Mouse (Mus musculus): ENCODE measurements around the gene Cryba1.

Cryba1 gene

DNA sequence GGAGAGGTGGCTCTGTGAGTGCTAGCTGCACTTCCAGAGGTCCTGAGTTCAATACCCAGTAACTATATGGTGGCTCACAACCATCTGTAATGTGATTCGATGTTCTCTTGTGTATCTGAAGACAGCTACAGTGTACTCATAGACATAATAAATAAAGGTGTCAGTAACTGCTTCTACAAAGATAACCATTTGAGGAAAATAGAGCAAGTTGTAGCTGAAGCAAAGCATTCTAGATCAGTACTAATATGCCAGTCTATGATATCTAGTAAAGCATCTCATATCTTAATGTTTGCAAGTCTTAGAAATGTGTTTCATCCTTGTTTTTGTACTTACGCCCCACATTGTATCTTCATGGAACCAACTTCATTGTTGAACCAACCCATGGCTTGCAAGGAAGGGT is 6.0 kb downstream of the Cryba1 start:
- no peak for DNase-seq (ENCODE audit: low spot score)

DNA sequence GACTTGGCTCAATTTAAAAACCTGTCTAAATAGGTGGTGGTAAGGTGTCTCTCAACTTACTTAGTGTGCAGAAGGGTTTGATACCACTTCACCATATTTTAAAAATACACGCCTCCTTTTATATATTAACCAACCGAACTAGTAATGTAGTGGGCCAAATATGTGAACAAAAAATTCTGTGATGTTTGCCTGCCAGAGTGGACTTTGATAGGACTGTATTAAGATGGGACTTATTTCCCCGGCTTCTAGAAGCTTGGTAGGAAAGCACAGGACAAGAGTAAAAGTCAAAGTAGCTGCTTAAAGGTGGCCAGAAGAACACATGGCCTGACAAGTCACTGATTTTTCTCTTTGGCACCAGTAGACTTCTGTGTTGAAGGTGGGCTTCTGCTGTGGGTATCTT is 11.3 kb downstream of the Cryba1 start:
- DNase-seq (ENCODE audit: low spot score), result no peak

DNA sequence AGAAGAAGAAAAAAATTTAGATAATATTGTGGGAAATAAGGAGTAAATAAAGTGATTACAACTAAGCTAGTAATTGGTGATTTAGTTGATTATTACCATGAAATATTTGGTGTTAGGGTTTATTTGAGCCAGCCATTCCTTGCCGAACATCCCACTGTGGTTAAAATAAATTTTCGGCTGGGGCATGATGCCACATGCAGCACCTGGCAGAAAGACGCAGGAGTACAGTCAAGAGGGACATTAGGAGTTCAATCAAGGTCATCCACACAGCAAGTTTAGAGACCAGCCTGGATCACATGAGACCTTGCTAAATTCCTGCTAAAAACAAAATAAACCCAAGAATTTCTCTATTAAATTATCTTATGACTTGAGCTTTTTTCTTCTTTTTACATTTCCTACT is 16.0 kb downstream of the Cryba1 start:
- no peak for DNase-seq (ENCODE audit: low spot score)

DNA sequence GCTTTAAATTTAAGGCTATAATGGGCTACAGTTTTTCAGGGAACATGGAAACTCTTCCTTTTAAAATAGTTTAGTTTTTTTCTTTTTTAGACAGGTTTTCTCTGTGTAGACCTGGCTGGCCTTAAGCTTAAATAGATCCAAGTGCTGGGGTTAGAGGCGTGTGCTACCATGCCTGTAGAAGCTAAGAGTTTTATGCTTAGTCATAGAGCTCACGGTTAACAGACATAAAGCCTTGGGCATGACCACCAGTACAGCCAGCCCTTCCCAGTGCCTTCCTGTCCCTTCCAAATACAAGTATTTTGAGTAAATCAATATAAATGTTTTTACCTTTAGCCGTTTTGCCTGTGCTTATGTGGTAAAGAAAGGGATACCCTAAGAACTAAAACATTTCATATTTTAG is 19.2 kb downstream of the Cryba1 start:
- DNase-seq (ENCODE audit: low spot score), result no peak

DNA sequence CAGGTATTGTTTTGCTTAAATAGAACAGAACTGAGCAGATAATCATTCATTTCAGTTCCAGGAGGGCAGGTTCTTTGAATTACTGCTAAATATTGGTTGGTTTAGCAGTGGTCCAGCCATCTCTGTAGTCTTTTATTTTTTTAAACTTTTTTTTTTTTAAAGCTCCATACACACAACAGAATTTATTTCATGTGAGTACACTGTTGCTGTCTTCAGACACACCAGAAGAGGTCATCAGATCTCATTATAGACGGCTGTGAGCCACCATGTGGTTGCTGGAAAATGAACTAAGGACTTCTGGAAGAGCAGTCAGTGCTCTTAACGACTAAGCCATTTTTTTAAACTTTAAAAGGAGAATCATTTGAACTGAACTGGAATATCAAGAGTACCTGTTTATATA is 27.9 kb downstream of the Cryba1 start:
- no peak for DNase-seq (ENCODE audit: low spot score)

DNA sequence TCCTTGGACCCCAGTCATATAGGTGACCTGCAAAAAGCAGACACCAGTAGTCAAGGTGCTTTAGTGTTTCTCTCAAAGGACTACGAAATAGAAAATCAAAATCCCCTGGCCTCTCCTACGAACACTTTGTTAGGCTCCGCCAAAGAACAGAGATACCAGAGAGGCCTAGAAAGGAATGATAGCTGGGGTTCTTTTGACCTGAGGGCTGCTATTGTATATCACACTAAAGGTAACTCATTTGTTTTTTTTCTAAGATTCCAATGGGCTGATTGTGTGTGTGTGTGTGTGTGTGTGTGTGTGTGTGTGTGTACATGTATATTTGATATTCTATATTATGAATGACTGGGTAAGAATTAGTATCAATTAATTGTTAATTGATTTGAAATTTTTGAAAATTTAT is 32.1 kb downstream of the Cryba1 start:
- no peak for DNase-seq (ENCODE audit: low spot score)

DNA sequence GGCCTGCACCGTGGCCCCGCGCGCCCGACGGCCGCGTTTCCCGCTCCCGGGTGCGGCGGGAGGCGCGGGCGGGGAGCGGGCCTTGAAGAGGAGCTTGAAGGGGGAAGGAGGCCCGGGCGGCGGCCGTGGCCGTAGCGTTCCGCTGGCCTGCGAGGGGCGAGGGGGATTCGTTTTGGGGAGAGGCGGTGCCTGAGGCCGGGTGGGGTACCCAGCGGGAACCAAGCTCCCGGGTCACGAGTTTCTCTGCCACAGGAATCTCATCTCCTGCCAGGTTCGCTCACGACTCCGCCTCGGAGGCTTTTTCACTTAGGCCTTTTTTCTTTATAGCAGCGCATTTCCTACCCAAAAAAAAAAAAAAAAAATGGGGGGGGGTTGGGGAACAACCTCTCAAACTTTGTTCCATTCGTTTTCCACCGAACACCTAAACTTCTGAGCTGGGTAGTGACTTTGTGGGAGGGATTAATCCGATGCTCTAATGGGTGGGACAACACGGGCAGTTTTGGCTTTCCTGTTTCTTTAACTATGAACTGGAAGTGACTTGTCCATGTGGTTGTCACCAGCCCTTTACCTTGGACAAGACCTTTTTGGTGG is 37.4 kb downstream of the Cryba1 start:
- peak; percentile 40 for DNase-seq (ENCODE audit: low spot score)

DNA sequence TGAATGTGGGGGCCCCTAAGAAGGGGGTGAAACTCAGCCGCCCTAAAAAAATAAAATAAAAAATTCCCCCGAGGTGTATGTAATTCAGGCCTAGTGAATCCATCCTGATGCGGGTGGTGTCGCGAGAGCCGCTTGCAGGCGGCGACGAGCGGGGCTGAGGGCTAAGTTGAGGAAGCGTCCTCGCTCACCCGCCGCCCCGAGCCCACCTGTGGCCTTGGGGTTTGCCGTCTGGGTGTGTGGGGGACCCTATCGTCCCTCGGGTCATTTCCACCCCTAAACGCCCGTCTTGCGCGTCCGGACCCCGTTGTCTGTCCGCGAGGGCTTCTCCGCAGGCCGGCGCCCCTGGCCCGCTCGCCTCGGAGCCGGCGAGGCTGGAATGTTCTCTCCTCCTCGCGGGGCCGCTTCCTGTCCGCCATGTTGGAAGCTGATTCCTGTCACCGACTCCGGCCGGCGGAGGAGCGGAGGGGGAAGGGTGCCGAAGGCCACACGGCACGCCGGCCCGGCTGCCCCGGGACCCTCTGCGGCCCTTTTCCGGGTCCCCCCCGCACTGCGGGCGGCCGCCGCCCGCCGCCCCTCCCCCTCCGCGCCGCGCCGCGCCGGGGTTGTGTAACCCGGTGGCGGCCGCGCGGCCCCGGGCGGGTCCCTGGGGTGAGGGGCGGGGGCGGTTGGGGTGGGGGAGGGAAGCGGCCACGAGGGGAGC is 38.1 kb downstream of the Cryba1 start:
- DNase-seq (ENCODE audit: low spot score), result peak; percentile 47

DNA sequence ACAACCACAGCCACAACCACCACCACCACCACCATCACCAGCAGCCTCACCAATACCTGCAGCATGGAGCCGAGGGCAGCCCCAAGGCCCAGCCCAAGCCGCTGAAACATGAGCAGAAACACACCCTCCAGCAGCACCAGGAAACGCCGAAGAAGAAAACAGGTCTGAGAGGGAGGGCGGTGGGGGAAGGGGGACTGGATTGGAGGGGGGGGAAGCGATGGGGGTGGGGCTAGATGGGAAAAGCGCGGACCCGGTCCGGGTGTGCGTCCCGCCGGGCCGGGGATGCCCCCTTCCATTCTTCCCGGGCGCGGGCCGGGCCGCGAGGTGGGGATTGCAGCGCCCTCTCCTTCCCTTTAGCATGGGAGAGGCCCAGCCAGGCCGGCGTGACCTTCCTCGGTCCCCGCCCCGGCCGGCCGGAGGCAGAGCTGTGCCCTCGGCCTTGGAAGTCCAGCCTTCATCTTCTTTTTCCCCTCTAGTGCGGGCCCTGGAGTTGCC is 38.7 kb downstream of the Cryba1 start:
- peak; percentile 35 for DNase-seq (ENCODE audit: low spot score)

DNA sequence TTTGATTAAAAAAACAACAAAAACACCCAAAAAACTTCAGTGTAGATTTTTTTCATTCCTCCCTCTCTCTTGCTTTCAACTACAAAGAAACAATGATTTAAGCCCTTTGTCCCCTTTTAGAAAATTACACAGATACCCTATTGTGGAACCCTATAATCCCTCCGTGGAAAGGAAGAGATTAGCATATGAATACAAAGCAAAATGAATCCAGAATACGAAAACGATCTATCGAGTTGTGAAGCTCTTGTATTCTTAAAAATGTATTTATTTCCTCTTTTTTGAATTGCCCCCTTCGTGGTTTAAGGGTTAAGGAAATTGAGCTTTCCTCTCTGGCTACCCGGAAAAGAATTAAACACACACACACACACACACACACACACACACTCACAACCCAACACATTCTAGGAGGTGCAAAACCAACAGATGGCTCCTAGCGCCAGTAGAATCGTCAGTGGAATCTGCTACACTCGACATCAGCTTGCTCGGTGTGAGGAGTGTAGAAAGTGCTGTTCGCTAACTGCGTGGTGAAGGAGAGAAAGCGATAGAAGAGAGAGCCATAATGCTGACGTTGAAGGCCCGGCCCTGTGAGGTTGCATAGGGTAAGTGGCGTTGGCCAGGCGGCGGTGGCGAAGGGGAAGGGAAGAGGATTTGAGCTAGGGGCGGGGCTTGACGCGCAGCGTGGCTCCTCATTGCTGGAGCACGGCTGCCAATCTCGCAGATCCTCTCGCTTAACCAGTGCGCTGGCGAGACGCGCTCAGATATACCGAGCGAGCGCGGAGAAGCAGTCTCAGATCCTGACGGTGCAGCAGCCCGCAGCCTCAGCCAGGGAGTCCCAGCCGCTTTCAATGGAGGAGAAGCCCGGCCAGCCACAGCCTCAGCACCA is 39.5 kb downstream of the Cryba1 start, which contains the start of gene Nufip2:
Gene Nufip2 (plus strand): TSS at position 773 of the 883 bp plus-strand sequence.
- DNase-seq (ENCODE audit: low spot score), result peak; percentile 100

DNA sequence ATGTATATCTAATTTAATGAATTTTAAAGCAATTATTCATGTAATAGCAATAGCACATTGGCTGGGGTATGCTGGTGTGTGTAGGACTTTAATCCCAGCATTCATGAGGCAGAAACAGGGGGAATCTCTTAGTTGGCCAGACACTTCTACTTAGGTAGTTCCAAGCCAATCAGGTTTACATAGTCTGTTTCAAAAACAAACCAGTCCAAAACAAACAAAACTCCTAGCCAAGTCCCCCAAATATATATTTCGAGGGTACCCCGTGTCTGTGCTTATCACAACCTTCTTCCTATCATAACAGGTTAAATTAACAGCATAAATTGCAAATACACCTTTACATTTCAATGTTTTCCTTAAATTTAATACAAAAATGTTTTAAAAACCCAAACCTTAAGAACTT is 40.2 kb downstream of the Cryba1 start:
- no peak for DNase-seq (ENCODE audit: low spot score)

DNA sequence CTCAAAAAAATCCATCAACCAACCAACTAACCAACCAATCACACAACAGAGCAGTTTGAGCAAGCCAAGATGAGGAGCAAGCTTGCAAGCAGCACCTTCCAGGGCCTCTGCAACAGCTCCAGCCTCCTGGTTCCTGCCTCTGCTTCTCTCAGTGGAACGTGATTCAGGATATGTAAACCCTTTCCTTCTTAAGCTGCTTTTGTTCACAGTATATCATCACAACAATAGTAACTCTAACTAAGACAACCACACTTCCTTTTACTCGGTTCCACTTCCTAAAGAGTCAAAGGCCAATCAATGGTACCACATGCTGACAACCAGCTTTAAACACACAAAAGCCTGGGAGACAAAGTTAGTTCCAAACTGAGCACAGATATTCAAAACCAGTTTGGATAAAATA is 45.1 kb downstream of the Cryba1 start:
- DNase-seq (ENCODE audit: low spot score), result no peak

DNA sequence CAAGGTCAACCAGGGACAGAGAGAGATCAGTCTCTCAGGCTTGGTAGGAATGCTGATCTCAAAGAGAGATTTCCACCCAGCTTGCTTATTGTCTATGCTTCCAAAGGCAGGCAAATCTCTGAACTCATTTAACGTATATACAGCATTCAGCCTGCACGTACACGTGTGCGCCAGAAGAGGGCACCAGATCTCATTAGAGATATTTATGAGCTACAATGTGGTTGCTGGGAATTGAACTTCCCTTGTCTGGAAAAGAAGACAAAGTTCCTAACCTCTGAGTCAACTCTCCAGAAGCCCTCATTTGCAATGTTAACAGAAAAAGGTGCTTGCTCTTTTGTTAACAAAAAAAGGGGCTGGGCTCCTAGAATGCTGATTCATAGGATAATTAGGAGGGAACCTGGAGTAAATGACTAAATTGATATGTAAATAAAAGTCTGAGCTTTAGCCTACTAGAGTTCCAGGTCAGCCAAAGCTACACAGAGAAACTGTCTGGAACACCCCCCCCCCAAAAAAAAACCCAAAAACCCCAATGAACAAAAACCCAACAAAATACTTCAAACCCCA is 51.6 kb downstream of the Cryba1 start:
- no peak for DNase-seq (ENCODE audit: low spot score)

DNA sequence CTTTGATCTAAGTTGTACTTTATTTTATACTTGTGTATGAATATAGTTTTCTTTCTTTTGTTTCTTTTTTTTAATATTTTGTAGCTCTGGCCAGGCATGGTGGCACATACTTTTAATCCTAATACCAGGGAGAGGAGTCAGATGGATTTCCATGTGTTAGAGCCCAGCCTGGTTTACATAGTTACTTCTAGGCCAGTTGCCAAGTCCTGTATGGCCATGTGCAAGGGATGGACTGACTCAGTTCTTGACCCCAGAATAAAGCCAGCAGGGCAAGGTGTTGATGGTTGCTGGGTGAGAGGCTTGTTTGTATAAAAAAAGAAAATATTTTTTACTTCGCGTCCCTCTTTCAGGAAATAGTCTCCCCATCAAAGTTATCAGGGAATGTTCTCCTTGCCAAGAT is 52.3 kb downstream of the Cryba1 start:
- DNase-seq (ENCODE audit: low spot score), result no peak

Measured in layer of hippocampus, adult 11-12 months (tissue).